Mouse (Mus musculus) kidney, postnatal 36 days (tissue): ENCODE data around the gene Fmo1.

Experiments
- DNase-seq, 2 experiments: peaks; one replicate each; pipeline ENCODE4 v3.0.0; 2021 to 2022; ENCODE audit warnings: mixed read lengths in 2 of 2

Gene Fmo1

GRCm38 (mm10) chr1:162859996-162860605 is 6.3 kb downstream of the Fmo1 start:
- DNase-seq = peak; percentile 70 to 77

DNA sequence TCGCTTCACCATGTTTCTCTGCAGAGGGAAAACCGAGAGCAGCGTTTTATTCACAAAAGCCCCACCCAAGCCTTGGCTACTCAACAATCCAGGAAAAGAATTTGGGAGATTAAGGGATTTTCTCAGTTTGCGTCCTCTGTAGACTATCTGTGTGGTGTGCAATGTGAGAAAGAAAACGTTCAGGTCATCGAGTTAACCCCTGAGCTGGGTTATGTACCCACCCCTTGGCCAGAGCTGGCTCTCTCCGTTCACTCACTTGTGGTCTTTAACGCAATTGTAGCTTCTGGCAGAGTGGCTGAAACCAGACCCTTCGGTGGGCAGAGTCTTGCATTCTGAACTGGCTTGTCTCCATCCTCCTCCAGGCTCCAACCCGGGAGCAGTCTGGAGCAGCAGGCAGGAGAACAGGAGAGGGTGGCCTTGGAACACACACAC is 6.8 kb downstream of the Fmo1 start:
- DNase-seq = peak; percentile 51 to 56

GRCm38 (mm10) chr1:162858748-162859130 is 7.7 kb downstream of the Fmo1 start:
- peak; percentile 62 to 63 for DNase-seq

DNA sequence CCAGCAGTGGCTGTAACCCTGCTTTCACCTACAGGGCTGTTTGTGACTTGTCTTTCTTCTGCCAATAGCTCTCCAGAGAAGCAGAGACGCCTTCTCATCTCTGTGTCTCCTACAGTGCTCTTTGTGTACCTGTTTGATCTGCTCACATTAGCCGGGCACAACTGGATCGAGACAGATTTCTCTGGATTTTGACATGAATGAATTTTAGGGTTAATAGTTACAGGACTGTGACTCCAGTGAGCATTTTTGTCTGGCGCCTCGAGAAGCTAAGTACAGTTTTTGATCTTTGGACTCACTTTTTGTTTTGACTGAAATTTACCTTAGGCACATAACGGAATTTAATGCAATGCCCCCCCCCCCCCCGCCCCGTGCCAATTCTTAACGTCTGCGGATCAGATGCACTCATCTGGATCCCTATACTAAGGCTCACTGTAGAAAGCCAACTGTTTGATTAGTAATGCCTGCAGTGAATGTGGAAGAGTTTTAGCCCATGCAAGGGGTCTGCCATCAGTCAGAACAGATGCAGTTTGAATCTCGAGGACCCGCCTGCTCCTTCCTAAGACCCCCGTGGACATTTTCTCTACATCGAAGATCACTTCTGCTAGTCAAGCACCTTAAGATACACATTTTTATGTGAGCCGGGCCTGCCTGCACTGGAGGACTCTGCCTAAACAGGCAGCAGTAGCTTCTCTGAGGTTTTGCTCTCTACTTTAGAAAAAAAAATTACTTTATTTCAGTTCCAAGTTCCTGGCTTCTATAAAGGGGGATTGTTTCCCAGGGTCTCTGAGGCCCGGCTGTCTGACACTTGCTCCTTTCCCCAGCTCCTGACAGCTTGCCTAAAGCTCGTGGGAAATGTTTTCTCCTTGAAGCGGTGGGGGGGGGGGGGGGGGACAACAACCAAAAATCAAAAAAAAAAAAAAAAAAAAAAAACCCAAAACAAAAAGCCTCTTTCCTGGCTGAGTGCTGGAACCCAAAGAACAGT is 8.4 kb downstream of the Fmo1 start:
- peak; percentile 73 to 87 for DNase-seq

DNA sequence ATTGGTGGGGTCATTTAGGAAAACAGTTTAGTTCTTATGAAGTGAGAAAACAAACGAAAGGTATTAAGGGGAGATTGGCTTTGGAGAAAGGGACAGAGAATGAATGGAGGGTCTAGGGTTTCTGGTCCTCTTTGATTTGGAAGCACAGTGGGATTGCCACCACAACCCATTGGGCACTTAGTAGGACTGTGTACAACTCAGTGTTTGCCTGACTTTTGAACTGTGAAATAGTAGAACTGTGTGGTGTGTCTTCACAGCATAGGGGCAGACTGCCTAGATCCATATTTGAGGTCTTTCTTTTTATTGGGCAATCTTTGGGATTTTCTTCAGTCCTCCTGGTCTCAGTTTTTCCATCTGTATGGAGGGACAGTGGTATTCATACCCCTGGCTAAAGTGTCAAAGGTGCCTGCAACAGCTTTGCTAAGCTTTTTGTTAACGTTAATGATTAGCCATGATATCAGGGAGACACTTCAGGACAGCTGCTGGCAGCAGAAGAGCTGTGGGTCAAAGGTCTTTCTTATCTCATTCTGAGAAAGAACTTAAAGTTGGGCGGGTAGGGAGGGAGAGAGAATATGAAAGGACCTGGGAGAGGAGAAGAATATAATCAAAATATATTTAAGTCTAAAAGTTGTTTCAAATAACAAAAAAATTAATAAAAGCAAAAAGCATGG is 12.5 kb downstream of the Fmo1 start:
- peak; percentile 42 to 76 for DNase-seq

- no peak for DNase-seq
These were observed 18.9 kb downstream of the Fmo1 start for GRCm38 (mm10) chr1:162847554-162847953.

- DNase-seq = no peak
These were observed 26.2 kb downstream of the Fmo1 start for GRCm38 (mm10) chr1:162840211-162840610.

GRCm38 (mm10) chr1:162838976-162839375 is 27.4 kb downstream of the Fmo1 start:
- no peak for DNase-seq

GRCm38 (mm10) chr1:162834342-162834741 is 32.1 kb downstream of the Fmo1 start:
- DNase-seq = no peak

DNA sequence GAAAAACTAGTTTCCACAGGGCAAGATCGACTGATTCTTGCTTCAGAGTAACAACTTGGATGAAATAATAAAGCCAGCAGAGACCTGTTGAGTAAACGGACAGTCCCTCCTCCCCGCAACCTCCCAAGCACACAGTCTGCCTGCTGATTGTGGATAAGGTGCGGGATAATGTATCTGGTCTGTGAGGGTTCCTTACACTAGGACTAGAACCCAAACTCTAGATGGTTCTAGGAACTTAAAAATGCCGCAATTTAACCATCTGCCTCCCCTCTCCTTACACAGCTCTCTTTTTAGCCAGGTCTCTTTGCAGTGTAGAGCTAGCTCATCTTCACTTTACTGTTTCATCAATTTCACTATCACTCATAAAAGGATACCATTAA is 33.8 kb downstream of the Fmo1 start:
- DNase-seq = no peak

DNA sequence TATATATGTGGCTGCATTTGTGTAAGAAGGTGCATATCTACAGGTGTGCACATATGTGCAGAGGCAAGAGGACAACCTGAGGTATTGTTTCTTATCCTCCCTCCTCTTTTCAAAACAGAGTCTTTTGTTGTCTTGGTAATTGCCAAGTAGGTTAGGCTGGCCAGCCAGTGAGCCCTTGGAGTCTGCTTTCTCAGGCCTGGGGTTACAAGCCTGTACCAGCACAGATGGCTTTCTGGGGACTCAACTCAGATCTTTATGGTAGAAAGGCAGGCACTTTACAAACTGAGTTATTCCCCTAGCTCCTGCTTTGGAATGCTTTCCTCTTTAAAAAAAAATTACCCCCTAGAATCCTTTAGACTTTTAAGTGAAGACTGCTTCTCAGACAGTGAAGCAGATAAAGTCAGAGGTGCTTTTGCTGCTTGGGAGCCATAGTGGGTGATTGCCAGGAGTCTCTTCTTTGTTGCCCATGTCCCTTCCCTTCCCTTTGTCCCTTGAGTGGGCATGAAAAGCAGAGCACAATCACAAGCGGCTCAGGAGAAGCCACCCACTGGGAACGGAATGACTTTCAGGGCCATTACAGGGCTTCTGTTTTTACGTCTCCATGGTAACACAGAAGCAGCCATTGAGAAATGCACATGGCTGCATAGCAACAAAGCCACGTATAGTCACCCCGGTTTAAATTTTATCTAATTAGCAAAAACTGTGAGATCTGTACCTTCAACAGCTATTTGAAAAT is 34.4 kb downstream of the Fmo1 start:
- DNase-seq = no peak

- no peak for DNase-seq
These were observed 47.1 kb downstream of the Fmo1 start for GRCm38 (mm10) chr1:162819280-162819679.

DNA sequence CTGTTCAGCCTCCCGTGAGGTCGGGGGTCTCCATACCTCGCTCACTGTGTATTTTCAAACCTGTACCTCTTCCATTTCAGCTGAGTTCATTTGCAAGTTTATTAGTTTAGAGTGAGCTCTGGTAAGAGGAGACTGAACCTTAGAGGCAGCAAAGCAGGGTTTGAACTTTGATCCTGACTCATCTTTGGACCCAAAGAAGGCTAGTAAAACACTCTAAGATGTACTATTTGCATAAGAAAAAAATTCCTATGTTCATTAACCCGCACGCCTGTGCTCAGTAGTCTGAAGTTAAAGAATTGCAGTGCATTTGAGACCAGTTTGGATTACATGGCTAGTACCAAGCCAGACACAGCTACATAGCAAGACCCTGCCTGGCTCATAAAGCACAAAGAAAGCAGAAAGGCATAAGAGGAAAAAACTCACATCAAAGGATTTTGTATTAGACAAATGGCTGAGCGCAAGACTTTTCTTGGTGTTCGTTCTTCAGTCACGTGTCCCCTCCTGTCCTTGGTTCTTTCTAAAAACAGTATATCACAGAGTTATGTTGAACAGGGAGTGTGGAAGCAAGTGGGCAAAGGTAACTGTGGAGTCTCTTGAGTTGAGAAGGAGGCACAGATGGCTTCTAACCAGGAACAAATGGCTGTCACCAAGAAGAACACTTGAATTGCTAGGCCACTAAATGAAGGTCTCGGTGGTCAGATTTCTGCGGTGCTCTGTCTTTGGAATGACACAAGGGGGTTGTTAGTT is 50.9 kb downstream of the Fmo1 start:
- peak; percentile 39 to 86 for DNase-seq

DNA sequence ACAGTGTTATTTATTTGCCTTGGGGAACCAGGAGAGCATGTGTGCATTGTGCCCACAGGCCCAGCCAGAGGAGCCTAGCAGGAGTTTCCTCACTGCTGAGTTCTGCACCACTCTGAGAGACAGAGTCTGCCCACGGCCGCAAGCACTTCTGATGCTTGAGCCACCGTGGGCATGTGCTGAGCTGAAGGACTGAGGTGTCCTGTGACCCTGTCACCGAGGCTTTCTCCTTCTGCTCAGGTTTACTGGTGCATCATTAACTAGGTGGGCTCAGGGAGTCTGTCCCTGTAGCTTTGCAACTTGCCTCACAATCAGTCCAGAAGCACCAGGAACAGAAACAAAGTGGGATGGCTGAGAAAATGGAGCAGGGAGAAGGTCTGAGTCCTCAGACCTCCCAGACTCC is 51.5 kb downstream of the Fmo1 start:
- DNase-seq = peak; percentile 27 to 35

DNA sequence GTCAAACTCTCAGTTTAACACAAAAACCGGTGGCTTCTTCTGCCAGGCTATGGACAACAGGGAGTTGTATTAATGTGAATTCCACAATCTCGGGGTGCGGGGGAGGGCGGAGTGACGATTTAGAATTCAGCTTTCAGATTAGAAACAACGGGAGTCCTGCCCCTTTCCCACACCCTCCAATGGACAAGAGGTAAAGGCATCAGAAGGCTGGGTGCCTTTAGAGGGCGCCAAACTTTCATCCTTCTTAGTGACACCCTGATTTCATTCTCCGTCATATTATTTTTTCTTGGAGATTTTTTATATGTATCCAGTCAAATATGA is 52.6 kb downstream of the Fmo1 start, which contains the start of gene Fmo4:
Gene Fmo4 (minus strand): TSS at position 137 of the 321 bp plus-strand sequence.
- peak; percentile 84 to 87 for DNase-seq

GRCm38 (mm10) chr1:162813143-162813835 is 53.1 kb downstream of the Fmo1 start:
- no peak for DNase-seq

DNA sequence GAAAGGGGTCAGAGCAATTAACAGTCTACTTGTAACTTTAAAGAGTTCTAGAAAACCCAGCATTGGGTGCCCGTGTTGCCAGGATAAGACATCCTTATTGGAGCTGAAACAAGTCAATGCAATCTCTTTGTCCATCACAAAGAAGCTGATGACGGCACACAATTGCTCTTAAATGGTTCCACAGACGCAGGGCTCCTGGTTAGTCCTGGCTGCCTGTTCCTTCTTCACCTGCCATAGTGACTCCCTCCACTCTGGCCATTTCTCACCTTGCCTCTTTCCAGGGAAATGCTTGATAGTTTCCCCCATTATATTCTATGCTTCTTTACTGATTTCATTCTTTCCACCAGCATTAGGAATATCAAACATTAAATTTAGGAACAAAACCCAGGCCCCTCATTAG is 57.9 kb downstream of the Fmo1 start:
- DNase-seq = no peak

DNA sequence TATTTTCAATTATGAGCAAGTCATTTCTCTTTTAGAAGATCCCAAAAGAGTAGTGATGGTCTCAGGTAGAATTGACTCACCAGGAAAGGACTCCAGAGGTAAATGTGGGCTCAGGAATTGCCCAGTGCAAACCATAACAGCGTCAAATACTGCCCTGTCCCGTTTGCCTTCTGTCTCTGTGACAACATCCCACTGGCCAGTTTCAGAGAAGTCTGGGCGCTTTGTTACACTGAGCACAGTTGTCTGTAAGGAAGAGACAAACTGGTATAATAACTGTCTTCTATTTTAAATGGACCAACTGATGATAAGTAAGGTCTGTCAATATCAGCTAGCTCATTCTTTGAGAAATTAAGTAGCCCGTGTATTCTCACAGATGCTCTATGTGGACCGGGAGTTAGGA is 59.0 kb downstream of the Fmo1 start:
- DNase-seq = no peak

GRCm38 (mm10) chr1:162805011-162805410 is 61.4 kb downstream of the Fmo1 start:
- peak in 1 of 2 experiments; percentile 39 for DNase-seq

- no peak for DNase-seq
These were observed 70.0 kb downstream of the Fmo1 start for GRCm38 (mm10) chr1:162796441-162796840.

- peak; percentile 59 to 84 for DNase-seq
These were observed 73.9 kb downstream of the Fmo1 start for GRCm38 (mm10) chr1:162792306-162793044.
